Mouse (Mus musculus) splenic B cell, adult 2 months (primary cell): Measurements from ENCODE around the gene Polk.

Experiments
- DNase-seq: peaks from one replicate; pipeline ENCODE4 v3.0.0-alpha.2; 2011; ENCODE audit warnings: low read depth, low spot score
- H3K27me3 ChIP-seq: 2 replicates; pipeline ENCODE4 v1.6.1; 2012; ENCODE audit warnings: mild to moderate bottlenecking, low read length, moderate library complexity, mixed read lengths; ENCODE audit not compliant: control insufficient read depth, poor library complexity, insufficient read depth, severe bottlenecking
- H3K36me3 ChIP-seq: 2 replicates; pipeline ENCODE4 v1.6.1; 2012; ENCODE audit warnings: mild to moderate bottlenecking, low read length, moderate library complexity, mixed read lengths; ENCODE audit not compliant: control insufficient read depth, poor library complexity, insufficient read depth, severe bottlenecking

The Polk gene

DNA sequence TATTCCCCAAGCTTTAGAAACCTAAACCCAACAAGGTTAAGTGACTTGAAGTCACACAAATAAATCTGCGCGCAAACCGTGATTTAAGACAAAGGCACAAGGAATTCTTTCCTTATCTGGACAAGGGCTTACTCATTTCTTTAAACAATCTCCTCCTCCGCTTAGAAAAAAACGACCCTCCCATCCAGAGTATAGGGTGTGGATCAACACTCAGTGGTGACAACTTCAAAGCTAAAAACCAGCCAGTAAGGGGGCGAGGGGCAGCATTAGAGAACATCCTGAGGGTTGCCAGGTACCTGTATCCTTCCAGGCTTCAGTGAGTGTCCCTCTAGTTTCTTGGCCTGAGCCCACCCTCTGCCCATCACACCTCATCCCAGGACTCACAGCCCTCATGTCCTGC, 71.8 kb downstream of the Polk start:
- no peak for DNase-seq

DNA sequence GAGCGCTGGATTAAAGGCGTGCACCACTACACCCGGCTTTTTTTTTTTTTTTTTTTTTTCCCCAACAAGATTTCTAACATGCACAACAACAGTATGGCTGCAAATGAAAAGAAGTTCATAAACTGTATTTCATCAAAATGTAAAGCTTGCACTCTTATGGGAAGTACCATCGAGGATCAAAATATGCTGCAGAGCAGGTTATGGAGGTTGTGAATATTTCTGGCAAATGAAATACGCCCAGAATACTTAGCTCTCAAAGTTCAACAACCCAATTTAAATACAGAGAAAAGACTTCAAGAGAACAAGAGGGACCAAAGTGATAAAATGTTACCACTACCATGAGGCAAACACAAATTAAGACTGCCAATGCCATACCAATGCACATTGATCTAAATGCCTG, 73.7 kb downstream of the Polk start:
- DNase-seq: no peak
- Histone ChIP-seq H3K36me3 (no peaks in the 10 kb centered on the region), H3K27me3 (no peaks in the 10 kb centered on the region)

More for the DNA sequence above, 71.8 kb downstream of the Polk start:
- H3K36me3 ChIP-seq: no peaks in the 10 kb centered on the region
- H3K27me3 ChIP-seq: no peaks in the 10 kb centered on the region

DNA sequence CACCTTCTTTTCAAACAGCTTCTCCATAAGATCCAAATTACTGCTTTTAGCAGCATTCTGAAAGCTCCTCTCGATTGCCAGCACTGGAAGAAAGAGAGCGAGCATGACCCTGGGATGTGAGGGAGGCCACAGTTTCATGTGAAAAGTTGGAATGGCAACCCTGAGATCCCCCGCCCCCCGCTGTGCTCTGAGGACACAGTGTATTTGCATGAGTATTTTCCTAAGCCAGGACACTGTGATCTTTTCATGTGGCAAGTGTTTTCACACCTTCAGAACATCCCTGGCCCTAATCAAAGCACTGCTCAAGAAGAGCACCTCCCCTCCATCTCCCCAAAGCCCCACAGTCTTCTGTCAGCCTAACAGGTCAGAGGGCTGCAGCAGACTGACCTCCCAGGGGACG, 77.1 kb downstream of the Polk start:
- no peaks in the 10 kb centered on the region for H3K36me3 ChIP-seq
- no peaks in the 10 kb centered on the region for H3K27me3 ChIP-seq
- no peak for DNase-seq

DNA sequence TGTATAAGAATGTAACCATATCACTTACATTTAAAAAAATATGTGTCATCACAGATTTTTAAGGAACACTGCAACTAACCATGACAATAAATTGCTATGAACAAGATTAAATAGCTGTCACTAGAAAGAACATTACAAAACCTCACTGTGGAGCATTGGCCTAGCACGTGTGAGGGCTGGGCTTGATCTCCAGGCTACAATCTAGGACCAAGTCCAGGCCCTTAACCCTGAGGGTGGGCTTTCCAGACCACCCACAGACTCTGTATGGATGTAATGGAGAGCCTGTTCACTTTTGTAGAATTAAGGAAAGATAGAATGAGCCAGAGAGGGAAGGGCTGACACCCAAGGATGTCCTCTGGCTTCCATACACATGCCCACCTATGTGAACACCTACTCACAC, 79.7 kb downstream of the Polk start:
- Histone ChIP-seq H3K36me3 (no peaks in the 10 kb centered on the region), H3K27me3 (no peaks in the 10 kb centered on the region)
- no peak for DNase-seq

- DNase-seq: no peak
- Histone ChIP-seq H3K36me3 (no peaks in the 10 kb centered on the region), H3K27me3 (no peaks in the 10 kb centered on the region)
Measured at GRCm38 (mm10) chr13:96458606-96459005, 83.8 kb downstream of the Polk start.

DNA sequence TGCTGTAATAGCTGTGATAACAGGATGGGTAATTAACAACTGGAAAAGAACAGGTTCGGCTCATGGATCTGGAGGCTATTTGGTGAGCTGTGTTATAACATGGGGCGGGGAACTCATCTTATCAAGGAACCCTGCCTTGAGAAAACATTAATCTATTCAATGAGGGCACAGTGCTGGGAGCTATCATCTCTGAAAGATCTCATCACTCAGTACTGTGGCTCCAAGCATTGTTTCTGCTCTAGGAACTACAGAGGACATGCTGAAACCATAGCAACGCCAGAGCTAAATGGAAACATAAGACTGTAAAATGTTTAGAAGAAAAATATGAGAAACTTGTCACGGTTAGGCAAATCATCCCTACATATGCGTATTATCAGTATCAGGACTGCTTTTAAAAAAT, 84.4 kb downstream of the Polk start:
- DNase-seq: no peak
- H3K27me3 ChIP-seq: no peaks in the 10 kb centered on the region
- H3K36me3 ChIP-seq: no peaks in the 10 kb centered on the region

DNA sequence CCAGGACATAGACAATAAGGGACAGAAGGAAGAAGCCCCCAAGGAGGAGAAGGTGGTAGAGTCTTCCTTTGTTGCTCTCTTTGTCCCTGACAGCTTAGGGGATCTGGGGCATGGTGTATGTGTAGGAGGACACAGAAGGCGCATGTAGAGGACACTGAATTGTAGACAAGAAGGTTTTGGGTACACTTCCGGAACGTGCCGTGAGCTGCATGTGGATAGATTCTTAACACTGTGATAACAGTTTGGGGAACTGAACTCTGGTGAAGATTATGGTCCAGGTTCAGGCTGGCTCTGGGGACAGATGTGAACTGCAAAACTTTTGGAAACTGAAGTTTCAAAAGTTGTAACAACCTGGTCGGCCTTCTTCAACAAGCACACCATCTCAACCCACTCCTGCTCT, 84.8 kb downstream of the Polk start:
- no peak for DNase-seq
- H3K27me3 ChIP-seq: no peaks in the 10 kb centered on the region
- no peaks in the 10 kb centered on the region for H3K36me3 ChIP-seq

DNA sequence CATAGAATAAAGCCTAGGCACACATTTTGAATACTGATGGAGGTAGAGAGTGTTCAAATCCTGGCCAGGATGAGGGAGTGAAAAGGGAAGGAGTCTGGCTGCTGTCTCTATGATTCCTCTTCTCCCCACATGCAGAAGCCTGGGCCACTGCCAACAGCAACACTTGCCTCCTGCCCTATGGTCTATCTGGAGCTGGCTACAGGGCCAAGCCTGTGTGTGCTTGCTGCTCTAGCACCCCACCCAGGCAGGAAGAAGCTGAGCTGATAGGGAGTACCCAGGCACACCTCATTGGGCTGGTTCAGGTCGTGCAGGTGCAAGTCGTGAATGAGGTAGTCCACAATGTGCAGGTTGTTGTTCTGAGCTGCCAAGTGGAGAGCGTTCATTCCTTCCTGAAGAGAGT, 88.1 kb downstream of the Polk start:
- no peak for DNase-seq
- H3K27me3 ChIP-seq: no peaks in the 10 kb centered on the region
- no peaks in the 10 kb centered on the region for H3K36me3 ChIP-seq

GRCm38 (mm10) chr13:96452621-96453020, 89.8 kb downstream of the Polk start:
- H3K36me3 ChIP-seq: no peaks in the 10 kb centered on the region
- no peak for DNase-seq
- H3K27me3 ChIP-seq: no peaks in the 10 kb centered on the region

DNA sequence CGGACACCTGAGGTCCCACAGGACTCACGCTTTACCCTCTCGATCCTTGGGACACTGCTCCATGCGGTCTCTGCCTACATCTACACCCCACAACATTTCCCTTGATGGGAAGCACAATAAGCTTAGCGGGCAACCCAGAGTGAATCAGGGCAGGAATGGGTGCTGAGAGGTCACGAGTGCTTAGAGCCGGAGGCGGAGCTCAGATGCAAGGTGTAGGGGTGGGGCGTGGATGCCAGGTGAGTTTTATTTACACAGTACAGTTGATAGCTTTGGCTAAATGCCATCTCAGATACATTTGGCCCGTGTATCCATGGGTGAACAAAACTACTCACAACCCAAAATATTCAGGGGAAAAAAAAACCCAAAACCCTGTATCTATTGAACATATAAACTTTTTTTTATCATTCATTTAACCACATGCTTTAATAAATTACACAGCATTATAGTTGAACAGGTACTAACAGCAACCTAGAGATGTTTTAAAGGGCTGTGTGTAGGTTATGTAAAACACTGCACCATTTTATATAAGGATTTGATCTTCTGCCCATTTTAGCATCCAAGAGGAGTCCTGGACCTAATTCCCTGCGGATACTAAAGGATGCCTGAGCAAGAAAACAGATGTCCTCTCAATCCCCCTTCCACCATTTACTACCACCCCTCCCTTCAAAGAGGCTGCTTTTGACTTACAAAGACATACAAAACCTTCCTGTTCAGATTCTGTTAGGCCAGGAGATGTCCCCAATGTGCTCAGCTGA, 90.8 kb downstream of the Polk start:
- H3K27me3 ChIP-seq: no peaks in the 10 kb centered on the region
- DNase-seq: no peak
- no peaks in the 10 kb centered on the region for H3K36me3 ChIP-seq

- DNase-seq: no peak
- Histone ChIP-seq H3K27me3 (no peaks in the 10 kb centered on the region), H3K36me3 (no peaks in the 10 kb centered on the region)
Measured at GRCm38 (mm10) chr13:96450869-96451268, 91.5 kb downstream of the Polk start.

- no peaks in the 10 kb centered on the region for H3K36me3 ChIP-seq
- no peak for DNase-seq
- H3K27me3 ChIP-seq: no peaks in the 10 kb centered on the region
Measured at GRCm38 (mm10) chr13:96450205-96450856, 92.0 kb downstream of the Polk start.

- no peak for DNase-seq
Measured at GRCm38 (mm10) chr13:96440436-96440835, 101.9 kb downstream of the Polk start.

GRCm38 (mm10) chr13:96436921-96437320, 105.5 kb downstream of the Polk start:
- H3K36me3 ChIP-seq: no peaks in the 10 kb centered on the region
- DNase-seq: peak; percentile 8

More at GRCm38 (mm10) chr13:96440436-96440835, 101.9 kb downstream of the Polk start:
- Histone ChIP-seq H3K36me3 (no peaks in the 10 kb centered on the region), H3K27me3 (no peaks in the 10 kb centered on the region)

GRCm38 (mm10) chr13:96435793-96436192, 106.6 kb downstream of the Polk start:
- peak; percentile 11 for DNase-seq
- H3K36me3 ChIP-seq: no peaks in the 10 kb centered on the region
- H3K27me3 ChIP-seq: no peaks in the 10 kb centered on the region

More at GRCm38 (mm10) chr13:96436921-96437320, 105.5 kb downstream of the Polk start:
- H3K27me3 ChIP-seq: no peaks in the 10 kb centered on the region
